Mouse (Mus musculus): Measurements from ENCODE around the gene Psors1c2.

DNA sequence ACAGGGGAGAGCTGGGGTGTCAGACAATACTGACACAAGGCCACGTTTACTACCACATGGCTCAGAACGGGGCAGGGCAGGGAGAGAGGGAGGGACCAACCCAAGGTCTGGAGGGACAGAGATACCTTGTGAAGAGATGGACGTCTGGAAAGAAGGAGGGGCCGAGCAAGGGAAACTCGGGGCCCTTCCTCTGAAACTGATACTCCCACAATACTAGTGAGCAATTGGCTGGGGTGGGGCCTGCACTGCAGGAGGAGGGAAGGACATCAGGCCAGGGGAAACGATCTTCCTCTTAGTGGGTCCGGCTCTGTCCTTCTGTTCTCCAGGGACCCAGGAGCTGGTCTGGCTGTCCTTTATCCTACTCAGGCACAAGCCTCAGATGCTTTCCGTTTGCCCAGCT lies 17.9 kb downstream of the Psors1c2 start:
- TF ChIP-seq GATA1 (IDR thresholded peaks at IDR 0.05; ENCODE audit: borderline replicate concordance, low read length): no peak
- no peak for TF ChIP-seq FLI1 (IDR thresholded peaks at IDR 0.05; ENCODE audit: low read length)

Data from megakaryocyte, embryonic 14.5 days (primary cell).